Mouse (Mus musculus): ENCODE results near the gene Kif16b. TPM values are rescaled to one million over a fixed set of nuclear protein-coding genes. Genes with fewer than 3 reads are reported as not detected.

Gene Kif16b
- total and polyA plus RNA-seq, 3 experiments: 10.7 to 32.0 (median 13.0) TPM

DNA sequence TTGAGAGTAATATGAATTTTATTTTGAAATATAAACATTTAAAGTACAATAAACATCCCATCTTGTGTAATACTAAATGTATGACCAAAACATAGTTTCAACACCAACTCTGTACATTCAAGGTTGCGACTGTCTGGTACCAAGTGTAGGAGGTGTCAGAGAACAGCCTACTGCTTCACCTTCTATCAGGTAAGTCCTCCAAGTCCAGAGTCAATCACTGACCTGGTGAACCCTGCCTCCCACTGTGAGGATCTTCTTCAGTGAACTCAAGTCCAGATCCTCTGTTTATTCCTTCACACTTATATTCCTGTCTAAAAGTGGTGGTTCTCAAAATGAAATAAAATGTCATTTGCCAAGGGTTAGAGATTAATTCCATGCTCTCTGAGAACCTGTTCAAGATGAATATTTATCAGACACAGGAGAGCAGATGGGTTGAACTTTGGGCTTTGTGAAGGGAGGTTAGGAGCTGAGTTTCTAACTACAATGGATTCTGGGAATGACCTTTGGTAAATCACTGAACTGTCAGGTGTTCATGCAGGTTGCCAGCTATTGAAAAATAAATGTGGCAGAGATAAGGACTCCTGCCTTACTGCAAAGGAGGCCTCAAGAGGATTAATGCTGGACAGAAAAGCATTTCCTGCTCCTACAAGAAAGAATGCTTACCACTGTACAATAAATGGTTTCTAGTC lies 97.4 kb downstream of the Kif16b start:
- H3K27me3 ChIP-seq (ENCODE audit: control insufficient read depth in 1 of 2, insufficient read depth in 2 of 2, low read length in 2 of 2): no peaks in the 10 kb centered on the region
- no peak overlapping the region for H3K9ac ChIP-seq (ENCODE audit: control insufficient read depth, low read depth, low read length, poor library complexity, severe bottlenecking)
- no peak overlapping the region for H3K4me3 ChIP-seq (ENCODE audit: control insufficient read depth in 1 of 2, insufficient read depth in 1 of 2, low read depth in 2 of 2, low read length in 2 of 2)
- no peak overlapping the region for H3K27ac ChIP-seq (ENCODE audit: control insufficient read depth, low read depth, low read length)
- no peaks in the 10 kb centered on the region; a peak in 1 of 4 replicates for H3K36me3 ChIP-seq (ENCODE audit: control insufficient read depth in 1 of 2, insufficient read depth in 2 of 2, low read length in 2 of 2)
- TF ChIP-seq ELF1 (IDR thresholded peaks at IDR 0.05; ENCODE audit: low read depth, low read length) (no peak), MAX (IDR thresholded peaks at IDR 0.05; ENCODE audit: low read length) (no peak), MYC (IDR thresholded peaks at IDR 0.05; ENCODE audit: low read depth, low read length) (no peak), POLR2AphosphoS2 (IDR thresholded peaks at IDR 0.05; ENCODE audit: low read length) (no peak), TAL1 (IDR thresholded peaks at IDR 0.05; ENCODE audit: low read length) (no peak), USF2 (IDR thresholded peaks at IDR 0.05; ENCODE audit: borderline replicate concordance in 1 of 2, insufficient read depth in 1 of 2, low read depth in 1 of 2, low read length in 2 of 2) (no peak), ZKSCAN1 (IDR thresholded peaks at IDR 0.05; ENCODE audit: low read depth, low read length) (no peak), GATA1 (IDR thresholded peaks at IDR 0.05; ENCODE audit: low read depth, low read length) (no peak), EP300 (IDR thresholded peaks at IDR 0.05; ENCODE audit: low read depth in 1 of 2, low read length in 2 of 2) (no peak), JUND (IDR thresholded peaks at IDR 0.05; ENCODE audit: low read depth, low read length) (no peak), SMC3 (IDR thresholded peaks at IDR 0.05; ENCODE audit: low read depth, low read length) (no peak), SIN3A (IDR thresholded peaks at IDR 0.05; ENCODE audit: low read length) (no peak), NELFE (IDR thresholded peaks at IDR 0.05; ENCODE audit: low read depth, low read length) (no peak), ZMIZ1 (IDR thresholded peaks at IDR 0.05; ENCODE audit: low read depth, low read length) (no peak), POLR2A (IDR thresholded peaks at IDR 0.05; ENCODE audit: control insufficient read depth in 1 of 2, insufficient read depth in 1 of 2, low read depth in 1 of 2, low read length in 2 of 2, poor library complexity in 1 of 2) (no peak), CHD2 (IDR thresholded peaks at IDR 0.05; ENCODE audit: low read length) (no peak), USF1 (IDR thresholded peaks at IDR 0.05; ENCODE audit: low read depth, low read length) (no peak), GABPA (IDR thresholded peaks at IDR 0.05; ENCODE audit: low read depth, low read length) (no peak)
- no peaks in the 10 kb centered on the region for H3K9me3 ChIP-seq (replicated peaks; ENCODE audit: insufficient read depth, low read length)
- H3K79me2 ChIP-seq (ENCODE audit: control insufficient read depth, insufficient read depth, low read length, poor library complexity): no peaks in the 10 kb centered on the region
- DNase-seq (ENCODE audit: low read depth, low spot score): no peak
- H3K4me1 ChIP-seq (ENCODE audit: control insufficient read depth in 1 of 2, insufficient read depth in 2 of 2, low read length in 2 of 2): no peaks in the 10 kb centered on the region

DNA sequence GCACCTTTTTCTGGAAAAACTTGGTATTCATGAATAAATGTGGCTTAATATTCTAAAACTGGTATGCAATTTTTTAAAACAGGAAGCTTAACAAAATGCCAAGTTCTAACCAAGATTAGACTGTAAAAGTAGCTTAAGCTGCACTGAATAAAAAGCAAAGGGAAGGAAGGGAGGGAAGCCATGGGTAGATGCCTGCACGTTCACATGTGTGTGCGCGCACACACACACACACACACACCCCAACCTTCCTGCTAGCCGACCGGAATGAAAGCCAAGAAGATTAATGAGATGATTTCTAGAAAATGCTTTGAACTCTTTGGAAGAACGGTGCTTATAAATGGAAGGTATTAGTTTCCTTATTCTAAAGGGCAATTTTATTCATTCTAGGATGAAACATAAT lies 104.0 kb downstream of the Kif16b start:
- Histone ChIP-seq H3K27ac (ENCODE audit: control insufficient read depth, low read depth, low read length) (no peak overlapping the region), H3K27me3 (ENCODE audit: control insufficient read depth in 1 of 2, insufficient read depth in 2 of 2, low read length in 2 of 2) (no peaks in the 10 kb centered on the region)

More for the DNA sequence above, 104.0 kb downstream of the Kif16b start:
- TF ChIP-seq ZNF384 (IDR thresholded peaks at IDR 0.05; ENCODE audit: low read depth, low read length) (no peak), RCOR1 (IDR thresholded peaks at IDR 0.05; ENCODE audit: low read depth, low read length) (no peak), GATA1 (IDR thresholded peaks at IDR 0.05; ENCODE audit: low read depth, low read length) (no peak), POLR2AphosphoS5 (IDR thresholded peaks at IDR 0.05; ENCODE audit: borderline replicate concordance, low read depth, low read length) (no peak), EP300 (IDR thresholded peaks at IDR 0.05; ENCODE audit: low read depth in 1 of 2, low read length in 2 of 2) (no peak)
- H3K4me3 ChIP-seq (ENCODE audit: control insufficient read depth in 1 of 2, insufficient read depth in 1 of 2, low read depth in 2 of 2, low read length in 2 of 2): no peak overlapping the region
- no peaks in the 10 kb centered on the region for H3K4me1 ChIP-seq (ENCODE audit: control insufficient read depth in 1 of 2, insufficient read depth in 2 of 2, low read length in 2 of 2)
- DNase-seq (ENCODE audit: low read depth, low spot score): no peak
- no peak overlapping the region for H3K9ac ChIP-seq (ENCODE audit: control insufficient read depth, low read depth, low read length, poor library complexity, severe bottlenecking)
- H3K79me2 ChIP-seq (ENCODE audit: control insufficient read depth, insufficient read depth, low read length, poor library complexity): no peaks in the 10 kb centered on the region
- H3K36me3 ChIP-seq (ENCODE audit: control insufficient read depth in 1 of 2, insufficient read depth in 2 of 2, low read length in 2 of 2): no peaks in the 10 kb centered on the region; a peak in 1 of 4 replicates
- H3K9me3 ChIP-seq (replicated peaks; ENCODE audit: insufficient read depth, low read length): no peaks in the 10 kb centered on the region
